Mouse (Mus musculus) C2C12 (cell line): ENCODE measurements around the gene Hist1h4f.

Source experiments
- CEBPB ChIP-seq: IDR thresholded peaks from one replicate; pipeline ENCODE4 v1.6.1; 2011; ENCODE audit warnings: low read depth, mild to moderate bottlenecking, control low read depth, moderate library complexity
- CTCF ChIP-seq: IDR thresholded peaks from one replicate; pipeline ENCODE4 v1.5.1; 2011; ENCODE audit not compliant: control insufficient read depth, insufficient read depth, insufficient read length
- MYOD1 ChIP-seq: IDR thresholded peaks from one replicate; pipeline ENCODE4 v1.6.1; 2011; ENCODE audit warnings: low read depth; ENCODE audit not compliant: control insufficient read depth, insufficient read length
- MYOG ChIP-seq: IDR thresholded peaks from one replicate; pipeline ENCODE4 v1.6.1; 2011; ENCODE audit not compliant: control insufficient read depth, insufficient read length; ENCODE audit errors: extremely low read depth
- USF1 ChIP-seq: IDR thresholded peaks from one replicate; pipeline ENCODE4 v1.6.1; 2011; ENCODE audit warnings: low read depth, mild to moderate bottlenecking, control low read depth, moderate library complexity

GRCm38 (mm10) chr13:23585029-23585441, 33.6 kb upstream of the Hist1h4f start:
- TF ChIP-seq USF1: no peak
- no peak for TF ChIP-seq CTCF
- no peak for TF ChIP-seq CEBPB
- no peak for TF ChIP-seq MYOG
- no peak for TF ChIP-seq MYOD1
